Mouse (Mus musculus) forebrain, embryonic 14.5 days (tissue): ENCODE data around the gene Sntg2. TPM values are rescaled to one million over a fixed set of nuclear protein-coding genes. Genes with fewer than 3 reads are reported as not detected.
A peak's percentile ranks its signal among the peaks of the same experiment; 100 is the strongest.

Source experiments
- ATAC-seq: fragments of 200-750 bp; cut with Nextera tagmentation; 2 replicates; pipeline ENCODE4 v1.8.0; 2017; ENCODE audit warnings: mild to moderate bottlenecking, moderate library complexity
- DNase-seq: peaks from one replicate; pipeline ENCODE4 v3.0.0-alpha.2; 2015; ENCODE audit warnings: low spot score
- H3K27ac ChIP-seq: fragments of 300-500 bp; sonication (generic); 2 replicates; pipeline ENCODE4 v1.5.1; 2014; ENCODE audit warnings: low read depth, mild to moderate bottlenecking, control low read depth, low read length, moderate library complexity
- H3K27me3 ChIP-seq: fragments of 300-500 bp; sonication (generic); replicated peaks from 2 replicates; pipeline ENCODE4 v1.6.1; 2014; ENCODE audit warnings: low read length, control low read depth, mixed read lengths; ENCODE audit not compliant: control insufficient read depth, insufficient read depth
- H3K36me3 ChIP-seq: fragments of 300-500 bp; sonication (generic); 2 replicates; pipeline ENCODE4 v1.6.1; 2014; ENCODE audit warnings: low read length, control low read depth; ENCODE audit not compliant: control insufficient read depth, insufficient read depth
- H3K4me1 ChIP-seq: fragments of 300-500 bp; sonication (generic); 2 replicates; pipeline ENCODE4 v1.6.1; 2014; ENCODE audit warnings: antibody characterized with exemption, low read length, control low read depth; ENCODE audit not compliant: control insufficient read depth, insufficient read depth
- H3K4me2 ChIP-seq: fragments of 300-500 bp; sonication (generic); 2 replicates; pipeline ENCODE4 v1.6.1; 2014; ENCODE audit warnings: mild to moderate bottlenecking, control low read depth, low read length
- H3K4me3 ChIP-seq: fragments of 300-500 bp; sonication (generic); 2 replicates; pipeline ENCODE4 v1.5.1; 2014; ENCODE audit warnings: low read depth, low read length, control low read depth
- H3K9ac ChIP-seq: fragments of 300-500 bp; sonication (generic); 2 replicates; pipeline ENCODE4 v1.6.1; 2014; ENCODE audit warnings: mild to moderate bottlenecking, low read length, control low read depth, moderate library complexity
- H3K9me3 ChIP-seq: fragments of 300-500 bp; sonication (generic); replicated peaks from 2 replicates; pipeline ENCODE4 v1.6.1; 2016; ENCODE audit warnings: low read length, control low read depth, mixed read lengths; ENCODE audit not compliant: control insufficient read depth
- WGBS: fragments of 180-500 bp; shearing (Covaris S2); extraction: QIAGEN DNeasy Blood & Tissue Kit; methylation state at CpG from one replicate; pipeline ENCODE4 v1.1.7; 2014; 5-methylcytosine and 5-hydroxymethylcytosine counted together
- polyA plus RNA-seq: library from polyadenylated mRNA; unstranded; fragments of >200 nt; fragmentation: Nextera tagmentation; extraction: Ambion mirVana; gene quantifications from 2 replicates; pipeline ENCODE4 v1.2.1, GENCODE M21; 2014

Sntg2 gene
- polyA plus RNA-seq, 1 experiment from 2014 or later: 1.5 TPM

GRCm38 (mm10) chr12:30204457-30204856 lies 168.7 kb downstream of the Sntg2 start:
- Histone ChIP-seq H3K4me1 (no peaks in the 10 kb centered on the region), H3K4me3 (no peak overlapping the region), H3K27ac (no peak overlapping the region), H3K27me3 (no peaks in the 10 kb centered on the region), H3K9ac (no peak overlapping the region), H3K36me3 (no peaks in the 10 kb centered on the region), H3K9me3 (no peaks in the 10 kb centered on the region), H3K4me2 (no peak overlapping the region)
- 79% methylated on average over 4 of the region's 4 CpGs for WGBS
- ATAC-seq (no peak), DNase-seq (no peak)

GRCm38 (mm10) chr12:30202763-30203162 lies 170.4 kb downstream of the Sntg2 start:
- Histone ChIP-seq H3K27ac (no peak overlapping the region), H3K9me3 (no peaks in the 10 kb centered on the region), H3K36me3 (no peaks in the 10 kb centered on the region), H3K4me2 (no peak overlapping the region), H3K4me1 (no peaks in the 10 kb centered on the region), H3K27me3 (no peaks in the 10 kb centered on the region), H3K9ac (no peak overlapping the region), H3K4me3 (no peak overlapping the region)
- 76% methylated on average over 1 of the region's 1 CpGs for WGBS
- DNase-seq (no peak), ATAC-seq (no peak)

- Histone ChIP-seq H3K27me3 (no peaks in the 10 kb centered on the region), H3K4me3 (no peak overlapping the region), H3K4me2 (no peak overlapping the region), H3K36me3 (no peaks in the 10 kb centered on the region), H3K9ac (no peak overlapping the region), H3K27ac (no peak overlapping the region), H3K9me3 (no peaks in the 10 kb centered on the region), H3K4me1 (no peaks in the 10 kb centered on the region)
- no peak for ATAC-seq
- DNase-seq: no peak
- WGBS: 81% methylated on average over 5 of the region's 5 CpGs
Observed at GRCm38 (mm10) chr12:30201031-30201430, 172.1 kb downstream of the Sntg2 start.

- WGBS: 80% methylated on average over 7 of the region's 7 CpGs
- no peak overlapping the region for H3K4me2 ChIP-seq
- H3K4me3 ChIP-seq: no peak overlapping the region
Observed at GRCm38 (mm10) chr12:30200621-30201020, 172.6 kb downstream of the Sntg2 start.

GRCm38 (mm10) chr12:30199735-30200134 lies 173.4 kb downstream of the Sntg2 start:
- Histone ChIP-seq H3K27me3 (no peaks in the 10 kb centered on the region), H3K27ac (no peak overlapping the region), H3K4me2 (no peak overlapping the region), H3K9me3 (no peaks in the 10 kb centered on the region), H3K9ac (no peak overlapping the region), H3K4me3 (no peak overlapping the region), H3K4me1 (no peaks in the 10 kb centered on the region), H3K36me3 (no peaks in the 10 kb centered on the region)
- WGBS: 48% methylated on average over 2 of the region's 2 CpGs
- DNase-seq: peak; percentile 69
- ATAC-seq: peak; percentile 42; the same call in 1 of the 2 replicates

More at GRCm38 (mm10) chr12:30200621-30201020, 172.6 kb downstream of the Sntg2 start:
- no peaks in the 10 kb centered on the region for H3K9me3 ChIP-seq
- DNase-seq (no peak), ATAC-seq (no peak)
- H3K27me3 ChIP-seq: no peaks in the 10 kb centered on the region
- H3K36me3 ChIP-seq: no peaks in the 10 kb centered on the region
- no peak overlapping the region for H3K27ac ChIP-seq
- no peaks in the 10 kb centered on the region for H3K4me1 ChIP-seq
- H3K9ac ChIP-seq: no peak overlapping the region

GRCm38 (mm10) chr12:30198250-30198649 lies 174.9 kb downstream of the Sntg2 start:
- Histone ChIP-seq H3K9me3 (no peaks in the 10 kb centered on the region), H3K4me2 (no peak overlapping the region), H3K9ac (no peak overlapping the region), H3K36me3 (no peaks in the 10 kb centered on the region), H3K4me1 (no peaks in the 10 kb centered on the region), H3K4me3 (no peak overlapping the region), H3K27me3 (no peaks in the 10 kb centered on the region), H3K27ac (no peak overlapping the region)
- 83% methylated on average over 1 of the region's 1 CpGs for WGBS
- ATAC-seq: no peak
- DNase-seq: no peak

GRCm38 (mm10) chr12:30181721-30182120 lies 191.5 kb downstream of the Sntg2 start:
- Histone ChIP-seq H3K4me2 (no peak overlapping the region), H3K27me3 (no peaks in the 10 kb centered on the region), H3K9me3 (no peaks in the 10 kb centered on the region), H3K4me3 (no peak overlapping the region), H3K9ac (no peak overlapping the region), H3K4me1 (no peaks in the 10 kb centered on the region), H3K27ac (no peak overlapping the region), H3K36me3 (no peaks in the 10 kb centered on the region)
- 89% methylated on average over 3 of the region's 3 CpGs for WGBS
- no peak for ATAC-seq
- no peak for DNase-seq

GRCm38 (mm10) chr12:30179623-30180022 lies 193.6 kb downstream of the Sntg2 start:
- H3K4me3 ChIP-seq: no peak overlapping the region
- H3K9ac ChIP-seq: no peak overlapping the region
- no peak for ATAC-seq
- 84% methylated on average over 1 of the region's 1 CpGs for WGBS
- H3K36me3 ChIP-seq: no peaks in the 10 kb centered on the region
- no peak overlapping the region for H3K27ac ChIP-seq
- no peaks in the 10 kb centered on the region for H3K9me3 ChIP-seq
- H3K27me3 ChIP-seq: no peaks in the 10 kb centered on the region
- no peak for DNase-seq
- no peaks in the 10 kb centered on the region for H3K4me1 ChIP-seq
- no peak overlapping the region for H3K4me2 ChIP-seq

GRCm38 (mm10) chr12:30177966-30178365 lies 195.2 kb downstream of the Sntg2 start:
- 84% methylated on average over 6 of the region's 6 CpGs for WGBS
- H3K4me1 ChIP-seq: no peaks in the 10 kb centered on the region
- no peak overlapping the region for H3K9ac ChIP-seq

More at GRCm38 (mm10) chr12:30177966-30178365, 195.2 kb downstream of the Sntg2 start:
- Histone ChIP-seq H3K27ac (no peak overlapping the region), H3K36me3 (no peaks in the 10 kb centered on the region), H3K27me3 (no peaks in the 10 kb centered on the region), H3K9me3 (no peaks in the 10 kb centered on the region), H3K4me2 (no peak overlapping the region), H3K4me3 (no peak overlapping the region)
- DNase-seq: no peak
- ATAC-seq: no peak
